Comparison of ENCODE assay signal across 27 mouse cellular contexts in the genomic region with DNA sequence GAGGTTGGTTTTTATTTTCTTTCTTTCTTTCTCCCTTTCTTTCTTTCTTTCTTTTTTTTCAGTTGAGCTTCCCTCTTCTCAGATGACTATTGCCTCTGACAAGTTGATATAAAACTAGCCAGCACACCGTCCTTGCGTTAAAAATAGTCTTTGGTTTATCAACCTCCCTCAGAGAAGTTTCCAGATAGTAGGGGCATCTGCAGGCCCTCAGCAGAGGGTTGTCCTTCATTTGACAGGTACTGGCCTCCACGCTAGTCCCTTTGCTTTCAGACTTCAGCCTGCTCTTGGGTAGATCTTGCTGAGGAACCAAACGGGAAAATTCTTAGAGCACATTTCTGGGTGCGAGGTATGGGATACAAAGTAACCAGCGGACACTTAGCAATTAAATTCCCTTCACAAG. TPM values are rescaled to one million over a fixed set of nuclear protein-coding genes. Genes with fewer than 3 reads are reported as not detected.
DNase-seq lines count a peak whose midpoint lies in the region; ATAC-seq and TF ChIP-seq lines count a peak whose summit lies in the region.
"Had no signal": no experiment of that assay in that cellular context is flagged by ENCODE, and none has a peak within 500 bp of the region (broad histone marks: within the 10 kb centered on the region; RNA-seq: fewer than 3 reads in every experiment).

No protein-coding gene starts in this region.

- no peak for TF ChIP-seq POLR2A in lung, adult 2 months (IDR thresholded peaks at IDR 0.05; ENCODE audit: borderline replicate concordance, extremely low read depth, low read depth, low read length)

- no peak for TF ChIP-seq CTCF in liver, postnatal 0 days (IDR thresholded peaks at IDR 0.05; ENCODE audit: low read depth)
- no peak for TF ChIP-seq CTCF in heart, postnatal 0 days (IDR thresholded peaks at IDR 0.05; ENCODE audit: low read depth)
- no peak for TF ChIP-seq CTCF in lung, adult 2 months (IDR thresholded peaks at IDR 0.05; ENCODE audit: insufficient read depth, low read length)

- peaks cover 53% of the 10 kb centered on the region for H3K27me3 ChIP-seq in liver, embryonic 12.5 days (replicated peaks)
- peaks cover 20% of the 10 kb centered on the region for H3K27me3 ChIP-seq in liver, postnatal 0 days (ENCODE audit: insufficient read depth, low read length)
- H3K27me3 ChIP-seq in heart, embryonic 14.5 days (ENCODE audit: control insufficient read depth, insufficient read depth, low read length) = peaks cover 18% of the 10 kb centered on the region; the same call in 1 of the 2 replicates
- H3K27me3 ChIP-seq in heart, postnatal 0 days (ENCODE audit: control insufficient read depth, insufficient read depth, low read length) = no peaks in the 10 kb centered on the region; the same call in 1 of the 2 replicates

- no peak for TF ChIP-seq EP300 in liver, postnatal 0 days (IDR thresholded peaks at IDR 0.05; ENCODE audit: low read depth)
- TF ChIP-seq EP300 in heart, postnatal 0 days (IDR thresholded peaks at IDR 0.05; ENCODE audit: low read depth) = peak; percentile 81

- peak; percentile 33 to 49 for DNase-seq in heart, adult 9 months (ENCODE audit: low spot score in 2 of 2)
- no peak for DNase-seq in heart, adult 8-10 months (ENCODE audit: low spot score)
- DNase-seq in liver, postnatal 0 days = no peak
- DNase-seq in heart, postnatal 0 days (ENCODE audit: low spot score) = peak; percentile 81
- no peak for DNase-seq in gastrocnemius, postnatal 4 days (ENCODE audit: low spot score in 2 of 2)
- DNase-seq in lung, adult 2 months = no peak
- DNase-seq: adrenal gland, adult 2 months; adrenal gland, postnatal 25 days; cerebellum, adult 18-20 months; cerebellum, adult 9-10 months; cerebellum, postnatal 14 days; forebrain, postnatal 0 days; gastrocnemius, adult 2 months; gastrocnemius, postnatal 14 days; kidney, adult 18-20 months; kidney, adult 9 months had no signal

- H3K9ac ChIP-seq in liver, embryonic 12.5 days = no peak overlapping the region
- no peak overlapping the region for H3K9ac ChIP-seq in liver, postnatal 0 days (replicated peaks)
- no peak overlapping the region for H3K9ac ChIP-seq in heart, embryonic 14.5 days (ENCODE audit: low read length)
- H3K9ac ChIP-seq in heart, postnatal 0 days (replicated peaks; ENCODE audit: low read depth, low read length) = no peak overlapping the region
- H3K9ac ChIP-seq: forebrain, postnatal 0 days; hindbrain, embryonic 14.5 days had no signal

- H3K36me3 ChIP-seq in liver, embryonic 12.5 days = no peaks in the 10 kb centered on the region
- H3K36me3 ChIP-seq in liver, postnatal 0 days (replicated peaks; ENCODE audit: insufficient read depth, low read length) = no peaks in the 10 kb centered on the region
- no peaks in the 10 kb centered on the region for H3K36me3 ChIP-seq in heart, embryonic 14.5 days (ENCODE audit: control insufficient read depth, insufficient read depth, low read length)
- no peaks in the 10 kb centered on the region for H3K36me3 ChIP-seq in heart, postnatal 0 days (replicated peaks; ENCODE audit: control insufficient read depth, insufficient read depth, low read length)

- H3K9me3 ChIP-seq in liver, embryonic 12.5 days (replicated peaks) = no peaks in the 10 kb centered on the region
- H3K9me3 ChIP-seq in liver, postnatal 0 days (ENCODE audit: low read length) = no peaks in the 10 kb centered on the region
- H3K9me3 ChIP-seq in heart, embryonic 14.5 days (ENCODE audit: control insufficient read depth, low read length) = no peaks in the 10 kb centered on the region
- H3K9me3 ChIP-seq in heart, postnatal 0 days (replicated peaks; ENCODE audit: control insufficient read depth, low read length) = no peaks in the 10 kb centered on the region

- no peak overlapping the region for H3K4me3 ChIP-seq in liver, embryonic 12.5 days
- no peak overlapping the region for H3K4me3 ChIP-seq in liver, postnatal 0 days (ENCODE audit: low read depth, low read length)
- no peak overlapping the region for H3K4me3 ChIP-seq in heart, embryonic 14.5 days (ENCODE audit: control insufficient read depth in 1 of 2, insufficient read depth in 1 of 2, low read depth in 1 of 2, low read length in 2 of 2)
- no peak overlapping the region for H3K4me3 ChIP-seq in heart, postnatal 0 days (ENCODE audit: low read depth, low read length)
- no peak overlapping the region for H3K4me3 ChIP-seq in lung, adult 2 months (replicated peaks; ENCODE audit: extremely low read depth, low read depth, low read length)
- H3K4me3 ChIP-seq: gastrocnemius, adult 2 months had no signal

- H3K27ac ChIP-seq in liver, embryonic 12.5 days = peak overlapping the region; percentile 58; the same call in 1 of the 2 replicates
- H3K27ac ChIP-seq in liver, postnatal 0 days (ENCODE audit: low read depth) = no peak overlapping the region
- H3K27ac ChIP-seq in heart, embryonic 14.5 days (replicated peaks in 1 of 2; ENCODE audit: control insufficient read depth in 1 of 2, insufficient read depth in 1 of 2, low read depth in 2 of 2, low read length in 2 of 2) = peak overlapping the region; percentile 81 to 90
- peak overlapping the region; percentile 93 for H3K27ac ChIP-seq in heart, postnatal 0 days (ENCODE audit: low read depth)
- H3K27ac ChIP-seq: gastrocnemius, adult 2 months; hindbrain, embryonic 14.5 days; hindbrain, postnatal 0 days had no signal

- peak; percentile 62 for ATAC-seq in liver, embryonic 12.5 days
- ATAC-seq in liver, postnatal 0 days = no peak
- ATAC-seq in heart, embryonic 14.5 days (ENCODE audit: insufficient number of reproducible peaks, insufficient read depth, low FRiP score, low read depth) = 0 out of 2 replicates have a peak, but pooled peaks have one; percentile 53
- ATAC-seq in heart, postnatal 0 days (ENCODE audit: insufficient read depth, low read depth) = peak; percentile 76
- ATAC-seq: CD4-positive, CD25-positive, alpha-beta regulatory T cell, adult 4 months; forebrain, embryonic 14.5 days; forebrain, postnatal 0 days; hindbrain, postnatal 0 days; inflammation-experienced regulatory T-cells, adult 6 months had no signal

- WGBS in liver, embryonic 12.5 days (ENCODE audit: insufficient replicate concordance) = 60% methylated on average over 6 of the region's 6 CpGs
- WGBS in liver, postnatal 0 days (ENCODE audit: insufficient replicate concordance) = 68% methylated on average over 6 of the region's 6 CpGs
- 29% methylated on average over 6 of the region's 6 CpGs for WGBS in heart, embryonic 14.5 days
- 25% methylated on average over 6 of the region's 6 CpGs for WGBS in heart, postnatal 0 days
- 78% methylated on average over 6 of the region's 6 CpGs for WGBS in lung, adult 2 months

- no peaks in the 10 kb centered on the region for H3K4me1 ChIP-seq in liver, embryonic 12.5 days
- H3K4me1 ChIP-seq in liver, postnatal 0 days (ENCODE audit: insufficient read depth) = no peaks in the 10 kb centered on the region
- peaks cover 34 to 49% of the 10 kb centered on the region in 2 experiments for H3K4me1 ChIP-seq in heart, embryonic 14.5 days (ENCODE audit: control insufficient read depth in 2 of 2, insufficient read depth in 2 of 2, low read length in 2 of 2)
- peaks cover 56% of the 10 kb centered on the region for H3K4me1 ChIP-seq in heart, postnatal 0 days (ENCODE audit: control insufficient read depth, insufficient read depth)
- no peaks in the 10 kb centered on the region for H3K4me1 ChIP-seq in lung, adult 2 months (ENCODE audit: control insufficient read depth, insufficient read depth, low read length)

- H3K4me2 ChIP-seq in liver, embryonic 12.5 days = 0 out of 2 replicates have a peak overlapping the region, but pooled peaks have one; percentile 24
- no peak overlapping the region for H3K4me2 ChIP-seq in liver, postnatal 0 days (ENCODE audit: low read depth, low read length)
- no peak overlapping the region for H3K4me2 ChIP-seq in heart, embryonic 14.5 days (ENCODE audit: low read length)
- no peak overlapping the region for H3K4me2 ChIP-seq in heart, postnatal 0 days (ENCODE audit: low read depth, low read length)
- H3K4me2 ChIP-seq: hindbrain, embryonic 14.5 days had no signal

RNA-seq across cellular contexts. Expression of a gene that starts 17.1 kb away (rescaled TPM):
- 10 to 100 TPM; 27.8 to 34.9 (median 32.4) TPM for total RNA-seq in heart, adult 8-10 months (2022)
- 0.06 TPM in 1 of 2 replicates, not detected in the other for polyA plus RNA-seq in liver, embryonic 12.5 days (2016; fragmentation: Nextera tagmentation; extraction: Ambion mirVana)
- polyA plus RNA-seq in liver, postnatal 0 days (2015; fragmentation: Nextera tagmentation; extraction: Ambion mirVana) = not detected in 2 replicates
- 43.3 and 47.3 TPM in 2 replicates for polyA plus RNA-seq in heart, embryonic 14.5 days (2014; fragmentation: Nextera tagmentation; extraction: Ambion mirVana)
- total RNA-seq in heart, postnatal 0 days (2014; rRNA removed; ENCODE audit: low replicate concordance) = 64.0 and 85.4 TPM in 2 replicates
- 43.4 and 54.9 TPM in 2 replicates for polyA plus RNA-seq in heart, postnatal 0 days (2015; fragmentation: Nextera tagmentation; extraction: Ambion mirVana)
- not detected for total RNA-seq in gastrocnemius, postnatal 4 days (2021)
- not detected in 2 replicates for polyA plus RNA-seq in lung, adult 2 months (2012; rRNA removed)
- total RNA-seq: adrenal gland, adult 2 months; adrenal gland, postnatal 25 days; forebrain, postnatal 0 days; gastrocnemius, adult 2 months; gastrocnemius, postnatal 14 days; MEL had no signal
- polyA plus RNA-seq: adrenal gland, adult 2 months; C2C12; CD4-positive, CD25-positive, alpha-beta regulatory T cell, adult 4 months; forebrain, postnatal 0 days; frontal cortex, adult 2 months; gonadal fat pad, adult 2 months; inflammation-experienced regulatory T-cells, adult 6 months had no signal

RNA-seq across cellular contexts. Expression of a gene that starts 51.0 kb away (rescaled TPM):
- 10 to 100 TPM; 55.1 to 69.7 (median 59.7) TPM for total RNA-seq in heart, adult 8-10 months (2022)
- polyA plus RNA-seq in liver, embryonic 12.5 days (2016; fragmentation: Nextera tagmentation; extraction: Ambion mirVana) = 142 and 151 TPM in 2 replicates
- 88.7 and 90.4 TPM in 2 replicates for polyA plus RNA-seq in liver, postnatal 0 days (2015; fragmentation: Nextera tagmentation; extraction: Ambion mirVana)
- 173 and 176 TPM in 2 replicates for polyA plus RNA-seq in heart, embryonic 14.5 days (2014; fragmentation: Nextera tagmentation; extraction: Ambion mirVana)
- total RNA-seq in heart, postnatal 0 days (2014; rRNA removed; ENCODE audit: low replicate concordance) = 62.9 and 102 TPM in 2 replicates
- 130 and 135 TPM in 2 replicates for polyA plus RNA-seq in heart, postnatal 0 days (2015; fragmentation: Nextera tagmentation; extraction: Ambion mirVana)
- total RNA-seq in gastrocnemius, postnatal 4 days (2021) = 10 to 100 TPM; 31.9 to 34.4 TPM
- 79.2 and 81.6 TPM in 2 replicates for polyA plus RNA-seq in lung, adult 2 months (2012; rRNA removed)

RNA-seq across cellular contexts. Expression of a gene that starts 51.0 kb away (rescaled TPM):
- 1,000 to 10,000 TPM; 1,175 to 1,391 (median 1,278) TPM for total RNA-seq in heart, adult 8-10 months (2022)
- polyA plus RNA-seq in liver, embryonic 12.5 days (2016; fragmentation: Nextera tagmentation; extraction: Ambion mirVana) = 300 and 310 TPM in 2 replicates
- polyA plus RNA-seq in liver, postnatal 0 days (2015; fragmentation: Nextera tagmentation; extraction: Ambion mirVana) = 291 TPM in 2 replicates
- 792 and 837 TPM in 2 replicates for polyA plus RNA-seq in heart, embryonic 14.5 days (2014; fragmentation: Nextera tagmentation; extraction: Ambion mirVana)
- 333 and 427 TPM in 2 replicates for total RNA-seq in heart, postnatal 0 days (2014; rRNA removed; ENCODE audit: low replicate concordance)
- polyA plus RNA-seq in heart, postnatal 0 days (2015; fragmentation: Nextera tagmentation; extraction: Ambion mirVana) = 1,466 and 1,522 TPM in 2 replicates
- 100 to 1,000 TPM; 246 TPM for total RNA-seq in gastrocnemius, postnatal 4 days (2021)
- polyA plus RNA-seq in lung, adult 2 months (2012; rRNA removed) = 44.2 and 60.3 TPM in 2 replicates

Comparison
In these comparisons a context has a peak if more than half of its experiments do, and no peak if none do; other contexts are left out.
1. DNase-seq: peak in heart, adult 9 months (2 of 2) and heart, postnatal 0 days (single experiment); none in heart, adult 8-10 months (single experiment), liver, postnatal 0 days (single experiment), gastrocnemius, postnatal 4 days (0 of 2) and lung, adult 2 months (single experiment).
2. RNA of a gene that starts 17.1 kb away (polyA plus RNA-seq): 43.4 to 54.9 TPM in heart, postnatal 0 days and 43.3 to 47.3 TPM in heart, embryonic 14.5 days; 0.06 TPM in liver, embryonic 12.5 days, not detected in liver, postnatal 0 days and not detected in lung, adult 2 months; every median in the first group is over 10 times any median in the second.